Mouse (Mus musculus): ENCODE measurements at regions not wholly inside any gene's neighbourhood (a gene's known extent, or its start where the extent isn't known, plus 50 kb on each side); places are given as distances from the start of the nearest gene placed in this dataset.
A peak's percentile ranks its signal among the peaks of the same experiment; 100 is the strongest.

GRCm38 (mm10) chr3:38227596-38227995 lies 257.0 kb downstream of the Ankrd50 start:
- Histone ChIP-seq H3K36me3 (ENCODE audit: control insufficient read depth, insufficient read depth) (no peaks in the 10 kb centered on the region), H3K4me2 (ENCODE audit: low read depth, low read length) (no peak overlapping the region), H3K27ac (ENCODE audit: low read length) (no peak overlapping the region), H3K9ac (ENCODE audit: low read length) (no peak overlapping the region), H3K4me1 (ENCODE audit: control insufficient read depth, insufficient read depth, low read length) (peaks cover 12% of the 10 kb centered on the region), H3K4me3 (ENCODE audit: low read length) (no peak overlapping the region), H3K27me3 (ENCODE audit: control insufficient read depth, insufficient read depth, low read length) (no peaks in the 10 kb centered on the region; the same call in 1 of the 2 replicates), H3K9me3 (replicated peaks; ENCODE audit: control insufficient read depth, low read length) (no peaks in the 10 kb centered on the region)
- ATAC-seq (replicated peaks; ENCODE audit: extremely low read depth, insufficient read depth, low FRiP score) = no peak
- 17% methylated on average over 6 of the region's 6 CpGs for WGBS

GRCm38 (mm10) chr3:38227121-38227520 lies 257.5 kb downstream of the Ankrd50 start:
- no peak for ATAC-seq (replicated peaks; ENCODE audit: extremely low read depth, insufficient read depth, low FRiP score)
- WGBS = 76% methylated on average over 9 of the region's 9 CpGs

GRCm38 (mm10) chr3:38226147-38226546 lies 258.5 kb downstream of the Ankrd50 start:
- Histone ChIP-seq H3K4me2 (ENCODE audit: low read depth, low read length) (no peak overlapping the region), H3K4me1 (ENCODE audit: control insufficient read depth, insufficient read depth, low read length) (no peaks in the 10 kb centered on the region), H3K27me3 (ENCODE audit: control insufficient read depth, insufficient read depth, low read length) (no peaks in the 10 kb centered on the region; the same call in 1 of the 2 replicates), H3K36me3 (ENCODE audit: control insufficient read depth, insufficient read depth) (no peaks in the 10 kb centered on the region), H3K9ac (ENCODE audit: low read length) (no peak overlapping the region), H3K4me3 (ENCODE audit: low read length) (no peak overlapping the region), H3K9me3 (replicated peaks; ENCODE audit: control insufficient read depth, low read length) (no peaks in the 10 kb centered on the region), H3K27ac (ENCODE audit: low read length) (no peak overlapping the region)
- no peak for ATAC-seq (replicated peaks; ENCODE audit: extremely low read depth, insufficient read depth, low FRiP score)
- 49% methylated on average over 2 of the region's 2 CpGs for WGBS

More at GRCm38 (mm10) chr3:38227121-38227520, 257.5 kb downstream of the Ankrd50 start:
- Histone ChIP-seq H3K9ac (ENCODE audit: low read length) (no peak overlapping the region), H3K27me3 (ENCODE audit: control insufficient read depth, insufficient read depth, low read length) (no peaks in the 10 kb centered on the region; the same call in 1 of the 2 replicates), H3K36me3 (ENCODE audit: control insufficient read depth, insufficient read depth) (no peaks in the 10 kb centered on the region), H3K27ac (ENCODE audit: low read length) (no peak overlapping the region), H3K4me3 (ENCODE audit: low read length) (no peak overlapping the region), H3K4me2 (ENCODE audit: low read depth, low read length) (no peak overlapping the region), H3K9me3 (replicated peaks; ENCODE audit: control insufficient read depth, low read length) (no peaks in the 10 kb centered on the region), H3K4me1 (ENCODE audit: control insufficient read depth, insufficient read depth, low read length) (peaks cover 9% of the 10 kb centered on the region)

- no peaks in the 10 kb centered on the region for H3K4me1 ChIP-seq (ENCODE audit: control insufficient read depth, insufficient read depth, low read length)
- H3K9me3 ChIP-seq (replicated peaks; ENCODE audit: control insufficient read depth, low read length) = no peaks in the 10 kb centered on the region
- ATAC-seq (replicated peaks; ENCODE audit: extremely low read depth, insufficient read depth, low FRiP score) = no peak
- no peak overlapping the region for H3K27ac ChIP-seq (ENCODE audit: low read length)
- 78% methylated on average over 8 of the region's 8 CpGs for WGBS
- no peak overlapping the region for H3K9ac ChIP-seq (ENCODE audit: low read length)
- H3K36me3 ChIP-seq (ENCODE audit: control insufficient read depth, insufficient read depth) = no peaks in the 10 kb centered on the region
- H3K4me3 ChIP-seq (ENCODE audit: low read length) = no peak overlapping the region
- no peak overlapping the region for H3K4me2 ChIP-seq (ENCODE audit: low read depth, low read length)
- H3K27me3 ChIP-seq (ENCODE audit: control insufficient read depth, insufficient read depth, low read length) = no peaks in the 10 kb centered on the region; the same call in 1 of the 2 replicates
These were observed 262.8 kb downstream of the Ankrd50 start for GRCm38 (mm10) chr3:38221834-38222215.

- H3K9me3 ChIP-seq (replicated peaks; ENCODE audit: control insufficient read depth, low read length) = no peaks in the 10 kb centered on the region
- ATAC-seq (replicated peaks; ENCODE audit: extremely low read depth, insufficient read depth, low FRiP score) = no peak
- no peaks in the 10 kb centered on the region for H3K4me1 ChIP-seq (ENCODE audit: control insufficient read depth, insufficient read depth, low read length)
- 41% methylated on average over 11 of the region's 11 CpGs for WGBS
- H3K9ac ChIP-seq (ENCODE audit: low read length) = no peak overlapping the region
- peak overlapping the region; percentile 22 for H3K4me2 ChIP-seq (ENCODE audit: low read depth, low read length)
- H3K27me3 ChIP-seq (ENCODE audit: control insufficient read depth, insufficient read depth, low read length) = no peaks in the 10 kb centered on the region; the same call in 1 of the 2 replicates
- H3K36me3 ChIP-seq (ENCODE audit: control insufficient read depth, insufficient read depth) = no peaks in the 10 kb centered on the region
- no peak overlapping the region for H3K4me3 ChIP-seq (ENCODE audit: low read length)
- H3K27ac ChIP-seq (ENCODE audit: low read length) = no peak overlapping the region
These were observed 263.5 kb downstream of the Ankrd50 start for GRCm38 (mm10) chr3:38220934-38221833.

GRCm38 (mm10) chr3:38209081-38209480 lies 275.6 kb downstream of the Ankrd50 start:
- Histone ChIP-seq H3K27ac (ENCODE audit: low read length) (no peak overlapping the region), H3K9me3 (replicated peaks; ENCODE audit: control insufficient read depth, low read length) (no peaks in the 10 kb centered on the region), H3K36me3 (ENCODE audit: control insufficient read depth, insufficient read depth) (no peaks in the 10 kb centered on the region), H3K4me3 (ENCODE audit: low read length) (no peak overlapping the region), H3K4me1 (ENCODE audit: control insufficient read depth, insufficient read depth, low read length) (no peaks in the 10 kb centered on the region), H3K27me3 (ENCODE audit: control insufficient read depth, insufficient read depth, low read length) (no peaks in the 10 kb centered on the region), H3K9ac (ENCODE audit: low read length) (no peak overlapping the region), H3K4me2 (ENCODE audit: low read depth, low read length) (no peak overlapping the region)
- no peak for ATAC-seq (replicated peaks; ENCODE audit: extremely low read depth, insufficient read depth, low FRiP score)
- 80% methylated on average over 3 of the region's 3 CpGs for WGBS

GRCm38 (mm10) chr3:38207867-38208266 lies 276.8 kb downstream of the Ankrd50 start:
- Histone ChIP-seq H3K4me1 (ENCODE audit: control insufficient read depth, insufficient read depth, low read length) (no peaks in the 10 kb centered on the region), H3K27me3 (ENCODE audit: control insufficient read depth, insufficient read depth, low read length) (no peaks in the 10 kb centered on the region), H3K27ac (ENCODE audit: low read length) (no peak overlapping the region), H3K9me3 (replicated peaks; ENCODE audit: control insufficient read depth, low read length) (no peaks in the 10 kb centered on the region), H3K4me3 (ENCODE audit: low read length) (no peak overlapping the region), H3K36me3 (ENCODE audit: control insufficient read depth, insufficient read depth) (no peaks in the 10 kb centered on the region), H3K9ac (ENCODE audit: low read length) (no peak overlapping the region), H3K4me2 (ENCODE audit: low read depth, low read length) (no peak overlapping the region)
- ATAC-seq (replicated peaks; ENCODE audit: extremely low read depth, insufficient read depth, low FRiP score) = no peak
- WGBS = 86% methylated on average over 1 of the region's 1 CpGs

GRCm38 (mm10) chr3:38201861-38202656 lies 282.6 kb downstream of the Ankrd50 start:
- H3K9me3 ChIP-seq (replicated peaks; ENCODE audit: control insufficient read depth, low read length) = 0 out of 2 replicates have a peak, but pooled peaks cover 2% of the 10 kb centered on the region
- H3K4me2 ChIP-seq (ENCODE audit: low read depth, low read length) = peak overlapping the region; percentile 3; the same call in 1 of the 2 replicates
- 52% methylated on average over 10 of the region's 10 CpGs for whole genome bisulfite sequencing
- no peaks in the 10 kb centered on the region for H3K4me1 ChIP-seq (ENCODE audit: control insufficient read depth, insufficient read depth, low read length)
- no peaks in the 10 kb centered on the region for H3K27me3 ChIP-seq (ENCODE audit: control insufficient read depth, insufficient read depth, low read length)
- ATAC-seq (replicated peaks; ENCODE audit: extremely low read depth, insufficient read depth, low FRiP score) = no peak
- H3K4me3 ChIP-seq (ENCODE audit: low read length) = 0 out of 2 replicates have a peak overlapping the region, but pooled peaks have one; percentile 2
- H3K36me3 ChIP-seq (ENCODE audit: control insufficient read depth, insufficient read depth) = no peaks in the 10 kb centered on the region
- no peak overlapping the region for H3K9ac ChIP-seq (ENCODE audit: low read length)
- H3K27ac ChIP-seq (ENCODE audit: low read length) = no peak overlapping the region

- H3K4me2 ChIP-seq (ENCODE audit: low read depth, low read length) = no peak overlapping the region
- H3K9ac ChIP-seq (ENCODE audit: low read length) = no peak overlapping the region
- no peaks in the 10 kb centered on the region for H3K36me3 ChIP-seq (ENCODE audit: control insufficient read depth, insufficient read depth)
- H3K27ac ChIP-seq (ENCODE audit: low read length) = no peak overlapping the region
- H3K4me3 ChIP-seq (ENCODE audit: low read length) = no peak overlapping the region
- no peaks in the 10 kb centered on the region for H3K4me1 ChIP-seq (ENCODE audit: control insufficient read depth, insufficient read depth, low read length)
- H3K27me3 ChIP-seq (ENCODE audit: control insufficient read depth, insufficient read depth, low read length) = no peaks in the 10 kb centered on the region
- no peak for ATAC-seq (replicated peaks; ENCODE audit: extremely low read depth, insufficient read depth, low FRiP score)
- WGBS = 68% methylated on average over 4 of the region's 4 CpGs
- H3K9me3 ChIP-seq (replicated peaks; ENCODE audit: control insufficient read depth, low read length) = no peaks in the 10 kb centered on the region
These were observed 290.6 kb downstream of the Ankrd50 start for GRCm38 (mm10) chr3:38194001-38194400.
